Comparison of ENCODE assay signal across 8 mouse cellular contexts in genomic region chrX:105120275-105121226, GRCm38 (mm10). TPM values are rescaled to one million over a fixed set of nuclear protein-coding genes. Genes with fewer than 3 reads are reported as not detected.
A peak's percentile ranks its signal among the peaks of the same experiment; 100 is the strongest.
DNase-seq lines count a peak whose midpoint lies in the region; ATAC-seq lines count a peak whose summit lies in the region.

Gene Magee1 (plus strand): TSS chrX:105120378.

- H3K9ac ChIP-seq in lung, embryonic 16.5 days (ENCODE audit: low read length): peak within 1 kb of the TSS; percentile 69

- peak within 1 kb of the TSS; percentile 69 for H3K27ac ChIP-seq in hindbrain, embryonic 10.5 days
- H3K27ac ChIP-seq in lung, embryonic 16.5 days (ENCODE audit: low read length): no peak within 1 kb of the TSS

- H3K4me3 ChIP-seq in hindbrain, embryonic 10.5 days: peak within 1 kb of the TSS; percentile 65
- peak within 1 kb of the TSS; percentile 61 for H3K4me3 ChIP-seq in lung, embryonic 16.5 days (ENCODE audit: low read length)

- H3K27me3 ChIP-seq in hindbrain, embryonic 10.5 days (ENCODE audit: insufficient read depth, poor library complexity, severe bottlenecking): peaks cover 86% of the 10 kb centered on the region
- peaks cover 14% of the 10 kb centered on the region for H3K27me3 ChIP-seq in lung, embryonic 16.5 days (ENCODE audit: control insufficient read depth, insufficient read depth, low read depth, low read length)

- DNase-seq in Muller cell, postnatal 12 days (ENCODE audit: inconsistent ontology term): peak; percentile 72
- peak; percentile 92 for DNase-seq in cerebellum, adult 9-10 months
- DNase-seq in frontal cortex, adult 2 months (ENCODE audit: extremely low spot score in 1 of 2, low spot score in 1 of 2): peak; percentile 67 to 90
- DNase-seq in hindbrain, embryonic 10.5 days (ENCODE audit: low spot score): peak; percentile 66
- DNase-seq in layer of hippocampus, adult 9-11 months: peak; percentile 83
- DNase-seq in ovary, adult 18-20 months (ENCODE audit: low spot score): peak; percentile 53
- DNase-seq in thymus, postnatal 0 days (ENCODE audit: low spot score): peak; percentile 61

- H3K4me1 ChIP-seq in hindbrain, embryonic 10.5 days (replicated peaks): no peaks in the 10 kb centered on the region
- H3K4me1 ChIP-seq in lung, embryonic 16.5 days (replicated peaks; ENCODE audit: control insufficient read depth, insufficient read depth, low read length): no peaks in the 10 kb centered on the region

- WGBS in hindbrain, embryonic 10.5 days: 15% methylated on average over 65 of the region's 65 CpGs
- WGBS in lung, embryonic 16.5 days: 10% methylated on average over 60 of the region's 65 CpGs

- ATAC-seq in lung, embryonic 16.5 days (ENCODE audit: low read depth): peak; percentile 66

- no peaks in the 10 kb centered on the region for H3K9me3 ChIP-seq in hindbrain, embryonic 10.5 days
- no peaks in the 10 kb centered on the region for H3K9me3 ChIP-seq in lung, embryonic 16.5 days (ENCODE audit: control insufficient read depth, low read length)

- H3K4me2 ChIP-seq in lung, embryonic 16.5 days (ENCODE audit: low read depth, low read length): peak within 1 kb of the TSS; percentile 86

- H3K36me3 ChIP-seq in hindbrain, embryonic 10.5 days: 0 out of 2 replicates have a peak, but pooled peaks cover 6% of the 10 kb centered on the region
- no peaks in the 10 kb centered on the region for H3K36me3 ChIP-seq in lung, embryonic 16.5 days (ENCODE audit: control insufficient read depth, insufficient read depth, low read length)

RNA-seq across cellular contexts. Expression of gene Magee1, which starts in this region (rescaled TPM):
- 77.5 and 93.9 TPM in 2 replicates for polyA plus RNA-seq in frontal cortex, adult 2 months (2012; rRNA removed)
- polyA plus RNA-seq in hindbrain, embryonic 10.5 days (2016; fragmentation: Nextera tagmentation; extraction: Ambion mirVana): 28.3 and 47.5 TPM in 2 replicates
- polyA plus RNA-seq in lung, embryonic 16.5 days (2015; fragmentation: Nextera tagmentation; extraction: Ambion mirVana): 15.3 and 15.5 TPM in 2 replicates
- 3.6 and 4.3 TPM in 2 replicates for polyA plus RNA-seq in thymus, postnatal 0 days (2015; fragmentation: Nextera tagmentation; extraction: Ambion mirVana)
